Mouse (Mus musculus) ES-E14 (cell line): ENCODE results near the gene Hectd4. TPM values are rescaled to one million over a fixed set of nuclear protein-coding genes. Genes with fewer than 3 reads are reported as not detected.
A peak's percentile ranks its signal among the peaks of the same experiment; 100 is the strongest.

ENCODE experiments used
- DNase-seq: peaks from one replicate; pipeline ENCODE4 v3.0.0-alpha.2; 2013; ENCODE audit warnings: low read depth, low spot score
- H3K27ac ChIP-seq: 2 replicates; pipeline ENCODE4 v1.5.1; 2012; ENCODE audit warnings: low read depth, mild to moderate bottlenecking, low read length, moderate library complexity, mixed read lengths; ENCODE audit not compliant: poor library complexity, insufficient read depth, severe bottlenecking
- H3K36me3 ChIP-seq: 2 replicates; pipeline ENCODE4 v1.6.1; 2012; ENCODE audit warnings: mild to moderate bottlenecking, low read length, moderate library complexity, mixed read lengths; ENCODE audit not compliant: control insufficient read depth, poor library complexity, insufficient read depth, severe bottlenecking
- H3K4me1 ChIP-seq, 2 experiments: fragments of 150-350 bp in 1 of 2; sonication (generic) in 1 of 2; 2 replicates each; pipeline ENCODE4 v1.6.1; 2012; ENCODE audit warnings: low read length in 2 of 2, mild to moderate bottlenecking in 1 of 2, mixed read lengths in 1 of 2; ENCODE audit not compliant: control insufficient read depth in 2 of 2, insufficient read depth in 2 of 2, poor library complexity in 1 of 2
- H3K4me3 ChIP-seq, 2 experiments: fragments of 150-350 bp in 1 of 2; sonication (generic) in 1 of 2; 2 replicates each; pipeline ENCODE4 v1.5.1; 2012; ENCODE audit warnings: low read length in 2 of 2, low read depth in 1 of 2, mild to moderate bottlenecking in 1 of 2, mixed read lengths in 1 of 2; ENCODE audit not compliant: insufficient read depth in 1 of 2, poor library complexity in 1 of 2, severe bottlenecking in 1 of 2
- H3K9ac ChIP-seq: 2 replicates; pipeline ENCODE4 v1.6.1; 2012; ENCODE audit warnings: low read depth, mild to moderate bottlenecking, low read length, mixed read lengths; ENCODE audit not compliant: poor library complexity, insufficient read depth, severe bottlenecking
- H3K9me3 ChIP-seq: fragments of 150-350 bp; sonication (generic); 2 replicates; pipeline ENCODE4 v1.6.1; 2012; ENCODE audit warnings: low read depth, mild to moderate bottlenecking, low read length; ENCODE audit not compliant: control insufficient read depth, insufficient read depth
- CHD2 ChIP-seq: IDR thresholded peaks from 2 replicates; pipeline ENCODE4 v1.6.1; 2014; ENCODE audit warnings: mild to moderate bottlenecking, low read depth, low read length, inconsistent platforms
- HCFC1 ChIP-seq: IDR thresholded peaks from 2 replicates; pipeline ENCODE4 v1.6.1; 2012; ENCODE audit warnings: low read length, inconsistent platforms, borderline replicate concordance; ENCODE audit not compliant: insufficient read depth
- MAFK ChIP-seq: IDR thresholded peaks from 2 replicates; pipeline ENCODE4 v1.6.1; 2014; ENCODE audit warnings: mild to moderate bottlenecking, low read depth, low read length, inconsistent platforms; ENCODE audit not compliant: insufficient read depth
- ZC3H11A ChIP-seq: IDR thresholded peaks from 2 replicates; pipeline ENCODE4 v1.6.1; 2012; ENCODE audit warnings: low read depth, mild to moderate bottlenecking, inconsistent platforms, low read length, borderline replicate concordance
- ZNF384 ChIP-seq: IDR thresholded peaks from 2 replicates; pipeline ENCODE4 v1.6.1; 2012; ENCODE audit warnings: low read depth, low read length, inconsistent platforms
- in situ Hi-C, 2 experiments: fragments of 600-800 bp; cut with MboI; formaldehyde crosslinking; loops; one replicate each; pipeline ENCODE4 v1.15.1; 2025; ENCODE audit warnings: low sequenced_read_pairs in 2 of 2, inconsistent platforms in 1 of 2; ENCODE audit not compliant: unreplicated experiment in 2 of 2
- total RNA-seq: library from RNA; depleted of rRNA; stranded (reverse); fragments of 300-350 nt; gene quantifications from 2 replicates; pipeline ENCODE4 v1.2.3, GENCODE M21; 2012

Gene Hectd4
- total RNA-seq, 1 experiment = 14.2 TPM

GRCm38 (mm10) chr5:121378678-121379256 lies 158.7 kb downstream of the Hectd4 start:
- TF ChIP-seq ZNF384 = no peak
- no peak for TF ChIP-seq HCFC1
- no peak for TF ChIP-seq ZC3H11A
- TF ChIP-seq MAFK = no peak
- TF ChIP-seq CHD2 = no peak
- Histone ChIP-seq H3K9ac (no peak overlapping the region), H3K27ac (no peak overlapping the region), H3K4me1 (no peaks in the 10 kb centered on the region), H3K9me3 (no peaks in the 10 kb centered on the region), H3K4me3 (no peak overlapping the region), H3K36me3 (peaks cover 6% of the 10 kb centered on the region)
- in situ Hi-C loops = no loop called here
- no peak for DNase-seq

GRCm38 (mm10) chr5:121380692-121381091 lies 160.7 kb downstream of the Hectd4 start:
- peak; percentile 27; the same call in 1 of the 2 replicates for TF ChIP-seq ZC3H11A
- TF ChIP-seq HCFC1 = no peak
- TF ChIP-seq ZNF384 = no peak
- TF ChIP-seq MAFK = no peak
- in situ Hi-C loops = loop anchor here in 1 of 2 experiments (10.0 kb wide), 1 partner anchor 166 kb away; no protein-coding TSS in a partner anchor
- H3K9me3 ChIP-seq = no peaks in the 10 kb centered on the region
- no peak overlapping the region for H3K27ac ChIP-seq
- no peak overlapping the region for H3K9ac ChIP-seq
- no peak overlapping the region for H3K4me3 ChIP-seq
- no peaks in the 10 kb centered on the region; the same call in 1 of the 2 replicates for H3K36me3 ChIP-seq
- 0 out of 4 replicates have a peak, but pooled peaks cover 0 to 1% of the 10 kb centered on the region in 2 experiments for H3K4me1 ChIP-seq
- DNase-seq = peak; percentile 38

- no peak overlapping the region for H3K9ac ChIP-seq
- no peak overlapping the region for H3K27ac ChIP-seq
Observed at GRCm38 (mm10) chr5:121383857-121384756, 164.1 kb downstream of the Hectd4 start.

GRCm38 (mm10) chr5:121384757-121385460 lies 164.9 kb downstream of the Hectd4 start:
- no peak for DNase-seq
- H3K27ac ChIP-seq = no peak overlapping the region
- no peaks in the 10 kb centered on the region for H3K9me3 ChIP-seq
- no peak for TF ChIP-seq HCFC1
- TF ChIP-seq MAFK = no peak
- 0 out of 2 replicates have a peak, but pooled peaks have one; percentile 67 for TF ChIP-seq ZNF384
- TF ChIP-seq CHD2 = no peak
- no peak for TF ChIP-seq ZC3H11A
- peak overlapping the region; percentile 73 to 78 for H3K4me3 ChIP-seq
- in situ Hi-C loops = loop anchor here in 1 of 2 experiments (10.0 kb wide), 1 partner anchor 170 kb away; no protein-coding TSS in a partner anchor
- peaks cover 0 to 4% of the 10 kb centered on the region in 2 experiments; a peak in 1 of 4 replicates for H3K4me1 ChIP-seq
- peak overlapping the region; percentile 76 for H3K9ac ChIP-seq
- H3K36me3 ChIP-seq = no peaks in the 10 kb centered on the region

More at GRCm38 (mm10) chr5:121383857-121384756, 164.1 kb downstream of the Hectd4 start:
- Histone ChIP-seq H3K9me3 (no peaks in the 10 kb centered on the region), H3K36me3 (no peaks in the 10 kb centered on the region), H3K4me1 (peaks cover 0 to 4% of the 10 kb centered on the region in 2 experiments; a peak in 1 of 4 replicates), H3K4me3 (peak overlapping the region in 1 of 2 experiments; percentile 73; a peak in 2 of 4 replicates)
- DNase-seq = no peak
- in situ Hi-C loops = loop anchor here in 1 of 2 experiments (10.0 kb wide), 1 partner anchor 169 kb away; no protein-coding TSS in a partner anchor
- TF ChIP-seq ZNF384 (no peak), ZC3H11A (no peak)
